ENCODE assay signal across 8 mouse cellular contexts in genomic region chr10:59949255-59949648, GRCm38 (mm10). TPM values are rescaled to one million over a fixed set of nuclear protein-coding genes. Genes with fewer than 3 reads are reported as not detected.
A peak's percentile ranks its signal among the peaks of the same experiment; 100 is the strongest.
DNase-seq lines count a peak whose midpoint lies in the region; ATAC-seq lines count a peak whose summit lies in the region.

No protein-coding gene starts in this region.

- WGBS in heart, embryonic 10.5 days: 67% methylated on average over 1 of the region's 1 CpGs
- 85% methylated on average over 1 of the region's 1 CpGs for whole genome bisulfite sequencing in forebrain, embryonic 14.5 days
- WGBS in kidney, embryonic 14.5 days: 73% methylated on average over 1 of the region's 1 CpGs
- WGBS in neural tube, embryonic 15.5 days: 81% methylated on average over 1 of the region's 1 CpGs

- peak overlapping the region; percentile 52 for H3K27ac ChIP-seq in heart, embryonic 10.5 days
- H3K27ac ChIP-seq in forebrain, embryonic 14.5 days (ENCODE audit: low read depth, low read length): no peak overlapping the region
- peak overlapping the region; percentile 49; the same call in 1 of the 2 replicates for H3K27ac ChIP-seq in kidney, embryonic 14.5 days (ENCODE audit: low read depth, low read length)
- H3K27ac ChIP-seq in neural tube, embryonic 15.5 days (replicated peaks): peak overlapping the region; percentile 48; the same call in 1 of the 2 replicates

- no peak for DNase-seq in heart, embryonic 10.5 days (ENCODE audit: low spot score)
- DNase-seq in heart, adult 8-10 months (ENCODE audit: low spot score): no peak
- DNase-seq in adrenal gland, adult 2 months: peak; percentile 92
- DNase-seq in forebrain, embryonic 14.5 days (ENCODE audit: low spot score): no peak
- DNase-seq in retina, postnatal 1 day: no peak
- DNase-seq in thymus, postnatal 10 days (ENCODE audit: low spot score in 2 of 2): no peak

- peak overlapping the region; percentile 88 for H3K4me3 ChIP-seq in heart, embryonic 10.5 days
- H3K4me3 ChIP-seq in forebrain, embryonic 14.5 days (ENCODE audit: low read depth, low read length): peak overlapping the region; percentile 96
- H3K4me3 ChIP-seq in kidney, embryonic 14.5 days (ENCODE audit: low read length): peak overlapping the region; percentile 73; the same call in 1 of the 2 replicates
- peak overlapping the region; percentile 69 for H3K4me3 ChIP-seq in neural tube, embryonic 15.5 days (replicated peaks)

- ATAC-seq in forebrain, embryonic 14.5 days: no peak
- no peak for ATAC-seq in kidney, embryonic 14.5 days (ENCODE audit: low FRiP score, low TSS enrichment)
- no peak for ATAC-seq in neural tube, embryonic 15.5 days (ENCODE audit: low FRiP score)

- no peaks in the 10 kb centered on the region; the same call in 1 of the 2 replicates for H3K27me3 ChIP-seq in heart, embryonic 10.5 days (ENCODE audit: insufficient read depth, poor library complexity, severe bottlenecking)
- H3K27me3 ChIP-seq in forebrain, embryonic 14.5 days (replicated peaks; ENCODE audit: control insufficient read depth, insufficient read depth, low read length): no peaks in the 10 kb centered on the region
- H3K27me3 ChIP-seq in kidney, embryonic 14.5 days (ENCODE audit: control insufficient read depth, insufficient read depth, low read length): no peaks in the 10 kb centered on the region
- H3K27me3 ChIP-seq in neural tube, embryonic 15.5 days (replicated peaks): no peaks in the 10 kb centered on the region

- H3K36me3 ChIP-seq in heart, embryonic 10.5 days: peaks cover 9% of the 10 kb centered on the region; the same call in 1 of the 2 replicates
- 0 out of 2 replicates have a peak, but pooled peaks cover 5% of the 10 kb centered on the region for H3K36me3 ChIP-seq in forebrain, embryonic 14.5 days (ENCODE audit: control insufficient read depth, insufficient read depth, low read length)
- no peaks in the 10 kb centered on the region for H3K36me3 ChIP-seq in kidney, embryonic 14.5 days (ENCODE audit: control insufficient read depth, insufficient read depth, low read length)
- no peaks in the 10 kb centered on the region for H3K36me3 ChIP-seq in neural tube, embryonic 15.5 days

- no peaks in the 10 kb centered on the region for H3K9me3 ChIP-seq in heart, embryonic 10.5 days
- H3K9me3 ChIP-seq in forebrain, embryonic 14.5 days (replicated peaks; ENCODE audit: control insufficient read depth, low read length): no peaks in the 10 kb centered on the region
- no peaks in the 10 kb centered on the region for H3K9me3 ChIP-seq in kidney, embryonic 14.5 days (ENCODE audit: control insufficient read depth, low read length)
- no peaks in the 10 kb centered on the region for H3K9me3 ChIP-seq in neural tube, embryonic 15.5 days (replicated peaks)

- H3K9ac ChIP-seq in forebrain, embryonic 14.5 days (ENCODE audit: low read length): no peak overlapping the region
- no peak overlapping the region; the same call in 1 of the 2 replicates for H3K9ac ChIP-seq in kidney, embryonic 14.5 days (ENCODE audit: low read depth, low read length)
- peak overlapping the region; percentile 94; the same call in 1 of the 2 replicates for H3K9ac ChIP-seq in neural tube, embryonic 15.5 days (replicated peaks)

- H3K4me2 ChIP-seq in forebrain, embryonic 14.5 days (ENCODE audit: low read length): peak overlapping the region; percentile 76
- peak overlapping the region; percentile 94 for H3K4me2 ChIP-seq in kidney, embryonic 14.5 days (replicated peaks; ENCODE audit: low read depth, low read length)
- peak overlapping the region; percentile 94 for H3K4me2 ChIP-seq in neural tube, embryonic 15.5 days

- H3K4me1 ChIP-seq in heart, embryonic 10.5 days: peaks cover 58% of the 10 kb centered on the region
- H3K4me1 ChIP-seq in forebrain, embryonic 14.5 days (ENCODE audit: control insufficient read depth, insufficient read depth, low read length): peaks cover 16% of the 10 kb centered on the region
- H3K4me1 ChIP-seq in kidney, embryonic 14.5 days (ENCODE audit: control insufficient read depth, insufficient read depth, low read length): peaks cover 24% of the 10 kb centered on the region
- peaks cover 33% of the 10 kb centered on the region for H3K4me1 ChIP-seq in neural tube, embryonic 15.5 days

RNA-seq across cellular contexts. Expression of gene Ddit4, which starts 2.4 kb away (rescaled TPM):
- 17.6 and 32.8 TPM in 2 replicates for polyA plus RNA-seq in heart, embryonic 10.5 days (2016; fragmentation: Nextera tagmentation; extraction: Ambion mirVana)
- 10 to 100 TPM; 22.1 to 74.4 (median 55.6) TPM for total RNA-seq in heart, adult 8-10 months (2022)
- 10 to 100 TPM; 53.1 to 56.1 TPM for total RNA-seq in adrenal gland, adult 2 months (2021)
- polyA plus RNA-seq in adrenal gland, adult 2 months (2012; rRNA removed): 151 and 157 TPM in 2 replicates
- polyA plus RNA-seq in forebrain, embryonic 14.5 days (2014; fragmentation: Nextera tagmentation; extraction: Ambion mirVana): 10.2 and 11.1 TPM in 2 replicates
- 1.8 and 2.9 TPM in 2 replicates for polyA plus RNA-seq in kidney, embryonic 14.5 days (2014; fragmentation: Nextera tagmentation; extraction: Ambion mirVana)
- polyA plus RNA-seq in neural tube, embryonic 15.5 days (2015; fragmentation: Nextera tagmentation; extraction: Ambion mirVana): 80.8 and 91.6 TPM in 2 replicates

RNA-seq across cellular contexts. Expression of gene Ascc1, which starts 53.4 kb away (rescaled TPM):
- 33.0 and 36.2 TPM in 2 replicates for polyA plus RNA-seq in heart, embryonic 10.5 days (2016; fragmentation: Nextera tagmentation; extraction: Ambion mirVana)
- total RNA-seq in heart, adult 8-10 months (2022): 10 to 100 TPM; 22.3 to 26.7 (median 24.4) TPM
- total RNA-seq in adrenal gland, adult 2 months (2021): 10 to 100 TPM; 24.8 to 32.0 TPM
- 17.7 and 23.8 TPM in 2 replicates for polyA plus RNA-seq in adrenal gland, adult 2 months (2012; rRNA removed)
- polyA plus RNA-seq in forebrain, embryonic 14.5 days (2014; fragmentation: Nextera tagmentation; extraction: Ambion mirVana): 45.4 and 50.2 TPM in 2 replicates
- 45.8 and 47.4 TPM in 2 replicates for polyA plus RNA-seq in kidney, embryonic 14.5 days (2014; fragmentation: Nextera tagmentation; extraction: Ambion mirVana)
- 45.4 and 47.3 TPM in 2 replicates for polyA plus RNA-seq in neural tube, embryonic 15.5 days (2015; fragmentation: Nextera tagmentation; extraction: Ambion mirVana)

RNA-seq across cellular contexts. Expression of gene Anapc16, which starts 53.7 kb away (rescaled TPM):
- polyA plus RNA-seq in heart, embryonic 10.5 days (2016; fragmentation: Nextera tagmentation; extraction: Ambion mirVana): 93.3 and 94.6 TPM in 2 replicates
- total RNA-seq in heart, adult 8-10 months (2022): 10 to 100 TPM; 59.0 to 88.1 (median 74.3) TPM
- total RNA-seq in adrenal gland, adult 2 months (2021): 10 to 100 TPM; 60.4 to 66.3 TPM
- polyA plus RNA-seq in adrenal gland, adult 2 months (2012; rRNA removed): 33.4 and 40.8 TPM in 2 replicates
- 96.5 and 99.7 TPM in 2 replicates for polyA plus RNA-seq in forebrain, embryonic 14.5 days (2014; fragmentation: Nextera tagmentation; extraction: Ambion mirVana)
- 106 and 108 TPM in 2 replicates for polyA plus RNA-seq in kidney, embryonic 14.5 days (2014; fragmentation: Nextera tagmentation; extraction: Ambion mirVana)
- polyA plus RNA-seq in neural tube, embryonic 15.5 days (2015; fragmentation: Nextera tagmentation; extraction: Ambion mirVana): 106 TPM in 2 replicates
